Mouse (Mus musculus) neutrophil, adult 83 days (primary cell): ENCODE data around the gene Ophn1. TPM values are rescaled to one million over a fixed set of nuclear protein-coding genes. Genes with fewer than 3 reads are reported as not detected.

Experiments
- total RNA-seq, 2 experiments: library from RNA; stranded (reverse); gene quantifications; one replicate each; pipeline ENCODE4 v1.2.4; 2023

Ophn1 gene
- total RNA-seq = 1 to 10 TPM; 3.0 to 4.8 TPM

GRCm38 (mm10) chrX:98890406-98891116 lies at the start of gene Ophn1:
Ophn1 (minus strand) TSS chrX:98891025.

GRCm38 (mm10) chrX:98936101-98936500 lies 45.3 kb upstream of the Ophn1 start, which contains the start of gene Yipf6:
Yipf6 (plus strand) TSS chrX:98936316.

Other genes with a start within 250 kb of the Ophn1 start
- gene Yipf6, start 45.3 kb upstream of the Ophn1 start, total RNA-seq = 10 to 100 TPM; 13.9 to 17.6 TPM
- 10 to 100 TPM; 19.3 to 19.9 TPM for gene Stard8, start 112.2 kb upstream of the Ophn1 start, total RNA-seq
- gene Efnb1, start 245.1 kb upstream of the Ophn1 start, total RNA-seq = 1 to 10 TPM; 1.1 to 1.8 TPM